Mouse (Mus musculus) mesoderm, embryonic 11.5 days (tissue): ENCODE results near the gene Irf9.
A peak's percentile ranks its signal among the peaks of the same experiment; 100 is the strongest.

Source experiments
- DNase-seq: peaks from one replicate; pipeline ENCODE4 v3.0.0-alpha.2; 2012; ENCODE audit warnings: low read depth, low spot score

The Irf9 gene

GRCm38 (mm10) chr14:55614565-55615178 is 11.3 kb downstream of the Irf9 start:
- no peak for DNase-seq

GRCm38 (mm10) chr14:55615876-55616275 is 12.5 kb downstream of the Irf9 start:
- no peak for DNase-seq

GRCm38 (mm10) chr14:55616844-55617243 is 13.5 kb downstream of the Irf9 start:
- DNase-seq = no peak

GRCm38 (mm10) chr14:55617822-55618221 is 14.5 kb downstream of the Irf9 start, which contains the start of gene Rec8:
Gene Rec8 (plus strand): TSS chr14:55618037.
- DNase-seq = peak; percentile 14

GRCm38 (mm10) chr14:55618486-55619195 is 15.3 kb downstream of the Irf9 start:
- DNase-seq = no peak

GRCm38 (mm10) chr14:55628077-55628827 is 24.9 kb downstream of the Irf9 start:
- no peak for DNase-seq

- DNase-seq = peak; percentile 24
These were observed 25.9 kb downstream of the Irf9 start for GRCm38 (mm10) chr14:55629312-55629711.

- peak; percentile 25 for DNase-seq
These were observed 31.6 kb downstream of the Irf9 start for GRCm38 (mm10) chr14:55634874-55635522.

- peak; percentile 90 for DNase-seq
These were observed 32.2 kb downstream of the Irf9 start, which contains the start of gene Ipo4 for GRCm38 (mm10) chr14:55635523-55636007. Gene Ipo4 (minus strand): TSS chr14:55635957.

- no peak for DNase-seq
These were observed 34.4 kb downstream of the Irf9 start, which contains the start of gene Gm49378 for GRCm38 (mm10) chr14:55637795-55638194. Gene Gm49378 (minus strand): TSS chr14:55637895.

- DNase-seq = no peak
These were observed 37.4 kb downstream of the Irf9 start for GRCm38 (mm10) chr14:55640816-55641215.

- no peak for DNase-seq
These were observed 37.9 kb downstream of the Irf9 start for GRCm38 (mm10) chr14:55641291-55641690.

GRCm38 (mm10) chr14:55642679-55643059 is 39.3 kb downstream of the Irf9 start:
- no peak for DNase-seq

GRCm38 (mm10) chr14:55643060-55643907 is 39.9 kb downstream of the Irf9 start, which contains the start of gene Tm9sf1:
Gene Tm9sf1 (minus strand): TSS chr14:55643806.
- DNase-seq = peak; percentile 75

- peak; percentile 6 for DNase-seq
These were observed 41.0 kb downstream of the Irf9 start for GRCm38 (mm10) chr14:55644261-55644888.

GRCm38 (mm10) chr14:55649884-55650283 is 46.5 kb downstream of the Irf9 start, which contains the start of gene Tssk4:
Gene Tssk4 (plus strand): TSS chr14:55650184.
- no peak for DNase-seq

- no peak for DNase-seq
These were observed 48.2 kb downstream of the Irf9 start for GRCm38 (mm10) chr14:55651528-55651927.

- DNase-seq = no peak
These were observed 53.6 kb downstream of the Irf9 start for GRCm38 (mm10) chr14:55656935-55657334.

GRCm38 (mm10) chr14:55658011-55658410 is 54.6 kb downstream of the Irf9 start:
- no peak for DNase-seq
